Mouse (Mus musculus) heart, adult 2 months (tissue): ENCODE results near the gene Gm48551. TPM values are rescaled to one million over a fixed set of nuclear protein-coding genes. Genes with fewer than 3 reads are reported as not detected.

Experiments used
- DNase-seq, 2 experiments: peaks; one replicate each; pipeline ENCODE4 v3.0.0; 2021
- H3K27ac ChIP-seq: fragments of 200-600 bp; 2 replicates; pipeline ENCODE4 v1.8.1; 2022
- H3K27me3 ChIP-seq: fragments of 200-500 bp; 2 replicates; pipeline ENCODE4 v1.6.1; 2012; ENCODE audit warnings: mild to moderate bottlenecking, low read length, inconsistent platforms, mixed read lengths; ENCODE audit not compliant: control insufficient read depth, insufficient read depth
- H3K36me3 ChIP-seq: fragments of 200-500 bp; 2 replicates; pipeline ENCODE4 v1.6.1; 2012; ENCODE audit warnings: low read length, inconsistent platforms; ENCODE audit not compliant: control insufficient read depth, insufficient read depth
- H3K4me1 ChIP-seq: fragments of 200-500 bp; 2 replicates; pipeline ENCODE4 v1.6.1; 2011; ENCODE audit warnings: low read length; ENCODE audit not compliant: control insufficient read depth, insufficient read depth
- H3K4me3 ChIP-seq: fragments of 200-600 bp; 2 replicates; pipeline ENCODE4 v1.8.1; 2022
- H3K79me2 ChIP-seq: fragments of 200-500 bp; replicated peaks from 2 replicates; pipeline ENCODE4 v1.6.1; 2012; ENCODE audit warnings: mild to moderate bottlenecking, inconsistent platforms, low read length, moderate library complexity, mixed read lengths; ENCODE audit not compliant: control insufficient read depth, insufficient read depth
- H3K9ac ChIP-seq: fragments of 200-500 bp; 2 replicates; pipeline ENCODE4 v1.6.1; 2012; ENCODE audit warnings: low read depth, mild to moderate bottlenecking, control low read depth, inconsistent platforms, low read length, mixed read lengths
- CTCF ChIP-seq: fragments of 200-600 bp; IDR thresholded peaks from 2 replicates; pipeline ENCODE4 v1.8.1; 2022; ENCODE audit warnings: antibody characterized with exemption, mild to moderate bottlenecking, moderate library complexity
- EP300 ChIP-seq: fragments of 200-500 bp; IDR thresholded peaks from 2 replicates; pipeline ENCODE4 v1.6.1; 2011; ENCODE audit warnings: low read depth, low read length, control low read depth; ENCODE audit not compliant: insufficient read depth
- POLR2A ChIP-seq: fragments of 200-500 bp; IDR thresholded peaks from 2 replicates; pipeline ENCODE4 v1.6.1; 2011; ENCODE audit warnings: mild to moderate bottlenecking, low read depth, low read length, control low read depth; ENCODE audit not compliant: insufficient read depth
- WGBS: fragments of 180-500 bp; shearing (Covaris S2); methylation state at CpG from one replicate; pipeline ENCODE4 v1.1.7; 2018; 5-methylcytosine and 5-hydroxymethylcytosine counted together
- intact Hi-C: fragments of 180-260 bp; cut with DNase I; formaldehyde crosslinking; loops from one replicate; pipeline ENCODE4 v1.15.1; 2025
- polyA plus RNA-seq: library from polyadenylated mRNA; depleted of rRNA; stranded (reverse); fragments of >200 nt; gene quantifications from 2 replicates; pipeline ENCODE4 v1.2.3, GENCODE M21; 2012
- total RNA-seq, 2 experiments: library from RNA; stranded (reverse); gene quantifications; 2 replicates each; pipeline ENCODE4 v1.2.3; 2021

Gene Gm48551
- total and polyA plus RNA-seq, 3 experiments, result 0.73 to 2.1 (median 1.9) TPM

DNA sequence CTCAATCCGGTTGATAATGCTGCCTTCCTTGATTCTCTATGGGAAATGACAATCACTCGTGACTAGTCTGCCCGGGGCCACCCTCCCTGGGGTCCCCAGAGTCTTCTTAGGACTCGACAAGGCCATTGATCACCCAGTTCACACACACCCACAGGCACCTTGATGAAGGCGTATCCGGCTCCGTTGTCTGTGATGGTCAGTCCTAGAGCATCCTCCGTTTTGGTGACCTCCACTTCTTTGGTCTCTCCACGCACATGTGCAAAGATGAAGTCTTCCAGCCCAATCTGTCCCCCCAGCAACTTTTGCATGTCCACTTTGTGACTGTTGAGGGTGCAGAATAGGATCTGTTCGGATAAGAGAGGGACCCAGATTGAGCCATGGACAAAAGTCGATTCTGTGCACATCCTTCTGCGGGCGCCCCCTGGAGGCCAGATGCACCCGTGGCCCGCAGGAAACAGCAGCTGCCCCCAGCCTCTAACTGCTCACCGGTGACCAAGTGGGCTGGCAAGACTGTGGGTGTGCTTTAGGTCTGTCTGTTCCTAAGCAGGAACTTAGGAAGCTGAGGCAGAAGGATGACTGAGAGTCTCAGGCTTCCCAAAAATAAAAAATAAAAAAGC lies 42.8 kb upstream of the Gm48551 start:
- intact Hi-C loops, result loop anchor here (1.0 kb wide), 1 partner anchor 21 kb away; no protein-coding TSS in a partner anchor
- DNase-seq, result peak; percentile 73 to 85
- WGBS, result 35% methylated on average over 16 of the region's 16 CpGs
- Histone ChIP-seq H3K27me3 (0 out of 2 replicates have a peak, but pooled peaks cover 2% of the 10 kb centered on the region), H3K4me1 (peaks cover 7% of the 10 kb centered on the region), H3K4me3 (no peak overlapping the region; the same call in 1 of the 2 replicates), H3K79me2 (no peaks in the 10 kb centered on the region; the same call in 1 of the 2 replicates), H3K27ac (peak overlapping the region; percentile 11; the same call in 1 of the 2 replicates), H3K36me3 (no peaks in the 10 kb centered on the region), H3K9ac (no peak overlapping the region)
- no peak for TF ChIP-seq POLR2A
- peak; percentile 97 for TF ChIP-seq CTCF
- 0 out of 2 replicates have a peak, but pooled peaks have one; percentile 18 for TF ChIP-seq EP300

DNA sequence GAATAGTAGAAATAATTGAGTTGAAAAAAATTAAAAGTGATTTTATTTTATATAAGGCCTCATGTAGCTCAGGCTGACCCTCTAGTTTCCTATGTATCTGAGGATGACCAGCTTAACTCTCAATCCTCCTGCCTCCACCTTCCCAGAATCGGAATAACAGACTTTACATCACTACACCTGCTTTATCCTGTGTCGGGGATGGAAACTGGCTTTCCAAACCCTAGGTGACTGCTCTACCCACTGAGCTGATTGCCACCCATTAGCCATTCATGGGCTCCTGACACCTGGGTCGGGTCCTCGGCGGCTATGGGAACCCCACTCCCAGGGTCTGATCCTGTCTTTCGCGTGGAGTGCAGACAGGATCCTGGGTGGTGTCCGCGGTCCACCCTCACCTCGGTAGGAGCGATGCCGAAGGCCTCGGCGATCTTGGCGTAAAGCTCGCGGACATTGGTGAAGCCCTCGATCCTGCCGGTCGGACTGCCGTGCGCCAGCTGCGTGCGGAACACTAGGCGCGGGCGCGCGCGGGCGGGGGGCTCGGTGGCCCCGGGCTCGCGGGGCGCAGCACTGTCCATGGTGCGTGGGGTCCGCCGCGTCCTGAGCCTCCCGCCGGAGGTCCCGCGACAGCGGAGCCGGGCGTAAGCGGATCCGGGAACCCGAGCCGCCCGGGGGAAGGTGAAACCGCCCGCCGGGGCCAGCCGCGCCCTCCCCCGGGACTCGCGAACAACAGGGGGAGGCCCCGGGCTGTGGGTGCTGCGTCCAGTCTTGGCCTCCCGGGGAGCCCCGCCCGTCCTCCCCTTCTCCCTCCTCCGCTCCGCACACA lies 41.4 kb upstream of the Gm48551 start, which contains the start of gene Gipc3:
Gene Gipc3 (minus strand): TSS at position 581 of the 820 bp plus-strand sequence.
- DNase-seq, result peak; percentile 69 to 70
- Histone ChIP-seq H3K27me3 (0 out of 2 replicates have a peak, but pooled peaks cover 2% of the 10 kb centered on the region), H3K79me2 (no peaks in the 10 kb centered on the region; the same call in 1 of the 2 replicates), H3K4me3 (peak within 1 kb of the TSS; percentile 61), H3K27ac (peak within 1 kb of the TSS; percentile 71), H3K36me3 (no peaks in the 10 kb centered on the region), H3K4me1 (peaks cover 7% of the 10 kb centered on the region), H3K9ac (peak within 1 kb of the TSS; percentile 91)
- WGBS, result 5% methylated on average over 66 of the region's 67 CpGs
- no peak for TF ChIP-seq EP300
- no peak for TF ChIP-seq CTCF
- no peak for TF ChIP-seq POLR2A
- intact Hi-C loops, result loop anchor here (2.0 kb wide), 1 partner anchor 54 kb away; no protein-coding TSS in a partner anchor

DNA sequence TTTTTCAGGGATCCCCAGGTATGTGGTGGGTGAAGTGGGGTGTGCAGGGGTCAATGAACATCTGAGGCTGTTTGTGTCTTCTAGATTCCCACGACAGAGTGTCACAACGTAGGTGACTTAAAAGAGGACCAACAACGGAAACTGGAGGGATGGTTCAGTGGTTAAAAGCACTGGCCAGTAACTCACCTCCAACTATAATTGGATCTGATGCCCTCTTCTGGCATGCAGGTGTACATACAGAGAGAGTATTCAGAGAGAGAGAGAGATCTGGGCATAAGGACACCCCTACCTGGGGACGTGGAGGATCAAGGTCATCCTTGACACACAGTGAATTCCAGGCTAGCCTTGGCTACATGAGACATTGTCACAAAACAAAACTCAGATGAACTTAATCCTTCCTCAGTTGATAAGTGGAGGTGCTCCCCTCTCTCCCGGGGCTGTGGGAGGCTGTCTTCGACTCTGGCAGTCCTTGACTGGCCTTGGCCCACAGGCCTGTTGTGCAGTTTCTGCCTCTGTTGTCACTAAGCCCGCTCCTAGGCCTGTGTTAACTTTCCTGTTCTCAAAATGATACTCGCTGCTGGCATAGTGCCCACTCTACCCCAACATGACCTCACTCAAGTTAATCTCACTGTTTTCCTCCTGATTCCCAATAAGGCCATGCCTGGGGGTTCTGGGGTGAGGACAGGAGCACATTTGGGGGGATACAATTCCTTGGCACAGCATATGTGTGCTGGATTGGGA lies 39.7 kb upstream of the Gm48551 start:
- DNase-seq, result no peak
- TF ChIP-seq CTCF, result peak; percentile 71
- TF ChIP-seq POLR2A, result no peak
- TF ChIP-seq EP300, result no peak
- H3K4me1 ChIP-seq, result peaks cover 9% of the 10 kb centered on the region
- H3K27me3 ChIP-seq, result 0 out of 2 replicates have a peak, but pooled peaks cover 2% of the 10 kb centered on the region
- H3K36me3 ChIP-seq, result no peaks in the 10 kb centered on the region
- no peak overlapping the region; the same call in 1 of the 2 replicates for H3K27ac ChIP-seq
- H3K9ac ChIP-seq, result no peak overlapping the region
- intact Hi-C loops, result no loop called here
- no peak overlapping the region for H3K4me3 ChIP-seq
- no peaks in the 10 kb centered on the region; the same call in 1 of the 2 replicates for H3K79me2 ChIP-seq
- WGBS, result 21% methylated on average over 8 of the region's 8 CpGs

DNA sequence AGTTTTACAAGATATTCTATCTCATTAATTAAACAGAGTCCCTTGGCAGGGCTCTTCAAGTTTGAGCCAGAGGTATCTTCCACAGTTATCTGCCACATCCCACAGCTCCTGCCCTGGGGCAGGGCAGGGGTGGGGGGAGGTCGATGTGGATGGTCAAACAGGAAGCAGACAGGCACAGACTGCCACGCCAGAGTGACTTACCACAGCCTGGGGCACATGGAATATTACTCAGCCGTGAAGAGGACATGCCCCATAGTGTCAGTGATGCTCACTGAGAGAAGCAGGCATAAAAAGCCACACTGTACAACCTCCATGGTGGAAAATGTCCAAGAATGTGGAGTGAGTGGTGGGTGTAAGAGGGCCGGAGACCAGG lies 39.1 kb upstream of the Gm48551 start:
- DNase-seq, result no peak
- H3K36me3 ChIP-seq, result no peaks in the 10 kb centered on the region
- peaks cover 9% of the 10 kb centered on the region for H3K4me1 ChIP-seq
- 0 out of 2 replicates have a peak, but pooled peaks cover 2% of the 10 kb centered on the region for H3K27me3 ChIP-seq
- no peaks in the 10 kb centered on the region; the same call in 1 of the 2 replicates for H3K79me2 ChIP-seq
- intact Hi-C loops, result no loop called here
- no peak overlapping the region for H3K9ac ChIP-seq
- WGBS, result 76% methylated on average over 4 of the region's 4 CpGs
- no peak overlapping the region for H3K27ac ChIP-seq
- TF ChIP-seq POLR2A (no peak), CTCF (no peak), EP300 (no peak)
- H3K4me3 ChIP-seq, result no peak overlapping the region

DNA sequence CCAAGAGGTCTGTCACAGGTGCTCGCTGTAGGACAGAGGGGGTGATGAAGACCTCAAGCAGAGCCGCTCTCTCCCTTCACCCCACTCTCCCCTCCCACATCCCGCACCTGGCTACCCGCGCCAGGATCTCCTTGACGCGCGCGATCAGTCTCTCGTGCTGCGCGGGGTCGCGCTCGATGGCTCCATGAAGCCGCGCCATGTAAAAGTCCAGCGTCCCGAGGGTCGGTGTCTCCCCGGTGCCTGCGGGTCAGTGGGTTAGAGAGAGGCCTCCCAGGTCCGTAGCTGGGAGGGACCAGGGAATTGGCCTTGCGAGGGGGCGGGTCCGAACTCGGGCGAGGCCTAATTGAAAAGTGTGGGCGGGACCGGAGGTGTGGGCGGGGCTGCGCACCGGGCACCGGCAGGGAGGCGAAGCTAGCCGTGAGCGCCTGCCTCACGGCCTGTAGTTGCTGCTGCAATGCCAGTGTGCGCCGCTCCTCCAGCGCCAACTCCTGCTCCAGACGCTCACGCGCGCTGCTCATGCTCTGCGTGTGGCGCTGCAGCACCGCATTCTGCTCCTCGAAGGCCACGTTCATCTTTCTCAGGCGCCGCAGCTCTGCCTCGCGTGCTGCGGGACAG lies 37.7 kb upstream of the Gm48551 start:
- H3K79me2 ChIP-seq, result no peaks in the 10 kb centered on the region; the same call in 1 of the 2 replicates
- no peak overlapping the region for H3K9ac ChIP-seq
- H3K27ac ChIP-seq, result no peak overlapping the region
- H3K4me1 ChIP-seq, result peaks cover 9% of the 10 kb centered on the region
- 0 out of 2 replicates have a peak, but pooled peaks cover 2% of the 10 kb centered on the region for H3K27me3 ChIP-seq
- 59% methylated on average over 55 of the region's 55 CpGs for WGBS
- DNase-seq, result peak in 1 of 2 experiments; percentile 50
- intact Hi-C loops, result no loop called here
- H3K4me3 ChIP-seq, result no peak overlapping the region
- TF ChIP-seq CTCF (no peak), EP300 (no peak), POLR2A (no peak)
- H3K36me3 ChIP-seq, result no peaks in the 10 kb centered on the region
